Mouse (Mus musculus) midbrain, embryonic 12.5 days (tissue): Measurements from ENCODE around the gene B3gnt2. TPM values are rescaled to one million over a fixed set of nuclear protein-coding genes. Genes with fewer than 3 reads are reported as not detected.
"Not testable (repeated sequence)": the region's sequence is repeated elsewhere in the genome, so short reads cannot be mapped to it uniquely, and the experiment has no call there.

Experiments
- ATAC-seq: fragments of 200-750 bp; cut with Nextera tagmentation; 2 replicates; pipeline ENCODE4 v1.8.0; 2017; ENCODE audit warnings: low read depth, moderate TSS enrichment, moderate library complexity; ENCODE audit not compliant: low FRiP score
- H3K27ac ChIP-seq: fragments of 300-500 bp; sonication (generic); replicated peaks from 2 replicates; pipeline ENCODE4 v1.5.1; 2016; ENCODE audit warnings: mild to moderate bottlenecking
- H3K27me3 ChIP-seq: fragments of 300-500 bp; sonication (generic); 2 replicates; pipeline ENCODE4 v1.6.1; 2016; ENCODE audit warnings: mild to moderate bottlenecking
- H3K36me3 ChIP-seq: fragments of 300-500 bp; sonication (generic); 2 replicates; pipeline ENCODE4 v1.6.1; 2016
- H3K4me1 ChIP-seq: fragments of 300-500 bp; sonication (generic); 2 replicates; pipeline ENCODE4 v1.6.1; 2016
- H3K4me2 ChIP-seq: fragments of 300-500 bp; sonication (generic); replicated peaks from 2 replicates; pipeline ENCODE4 v1.6.1; 2016; ENCODE audit warnings: mild to moderate bottlenecking, moderate library complexity
- H3K4me3 ChIP-seq: fragments of 300-500 bp; sonication (generic); 2 replicates; pipeline ENCODE4 v1.5.1; 2016; ENCODE audit warnings: mild to moderate bottlenecking
- H3K9ac ChIP-seq: fragments of 300-500 bp; sonication (generic); replicated peaks from 2 replicates; pipeline ENCODE4 v1.6.1; 2016; ENCODE audit warnings: mild to moderate bottlenecking, moderate library complexity
- H3K9me3 ChIP-seq: fragments of 300-500 bp; sonication (generic); 2 replicates; pipeline ENCODE4 v1.6.1; 2016; ENCODE audit warnings: mild to moderate bottlenecking
- WGBS: fragments of 180-500 bp; shearing (Covaris S2); methylation state at CpG from one replicate; pipeline ENCODE4 v1.1.7; 2016; 5-methylcytosine and 5-hydroxymethylcytosine counted together
- polyA plus RNA-seq: library from polyadenylated mRNA; unstranded; fragments of >200 nt; fragmentation: Nextera tagmentation; extraction: Ambion mirVana; gene quantifications from 2 replicates; pipeline ENCODE4 v1.2.1, GENCODE M21; 2016

Gene B3gnt2
- polyA plus RNA-seq, 1 experiment from 2014 or later, result 2.6 TPM

DNA sequence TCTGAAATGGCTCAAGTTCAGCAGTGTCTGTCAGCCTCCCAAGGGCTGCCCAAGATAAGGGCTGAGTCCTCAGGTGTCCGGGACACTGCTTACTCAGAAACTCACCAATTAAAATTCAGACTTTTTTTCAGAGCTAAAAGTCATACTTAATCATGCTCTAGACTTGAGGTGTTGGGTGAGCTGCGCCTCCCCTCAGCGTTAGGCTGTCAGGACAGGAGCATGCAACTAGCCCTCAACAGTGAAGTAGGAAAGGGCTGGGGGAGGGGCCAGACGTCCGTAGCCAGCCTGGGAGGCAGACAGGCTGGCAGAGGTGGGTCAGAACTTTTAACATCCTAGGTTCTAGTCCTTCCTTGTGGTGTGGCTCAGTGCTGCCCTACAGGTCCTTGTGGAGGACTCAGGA lies 108.2 kb downstream of the B3gnt2 start:
- WGBS, result 54% methylated on average over 5 of the region's 5 CpGs
- no peaks in the 10 kb centered on the region for H3K9me3 ChIP-seq

DNA sequence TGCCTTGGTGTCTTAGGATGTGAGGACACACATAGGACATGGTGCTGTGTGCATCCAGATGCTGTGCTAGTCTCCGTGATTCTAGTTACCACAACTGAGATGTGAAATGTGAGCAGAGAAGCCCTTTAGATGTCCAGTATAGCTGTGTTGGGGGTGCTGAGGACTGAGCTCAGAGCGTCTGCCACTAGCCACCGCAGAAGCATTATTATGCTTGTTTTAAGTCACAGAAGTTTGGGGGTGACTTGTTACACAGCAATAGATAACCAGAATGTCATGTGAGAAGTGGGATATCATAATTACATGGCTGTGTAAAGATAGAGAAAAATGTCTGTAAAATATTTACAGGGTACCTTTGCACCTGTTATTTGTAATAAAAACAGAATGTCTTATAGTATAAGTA lies 109.2 kb downstream of the B3gnt2 start:
- Histone ChIP-seq H3K27me3 (no peaks in the 10 kb centered on the region), H3K36me3 (no peaks in the 10 kb centered on the region), H3K4me2 (no peak overlapping the region), H3K9ac (no peak overlapping the region), H3K4me3 (no peak overlapping the region), H3K27ac (no peak overlapping the region), H3K4me1 (no peaks in the 10 kb centered on the region), H3K9me3 (no peaks in the 10 kb centered on the region)
- no peak for ATAC-seq
- WGBS, result 93% methylated on average over 3 of the region's 3 CpGs

More for the DNA sequence above, 108.2 kb downstream of the B3gnt2 start:
- H3K9ac ChIP-seq, result no peak overlapping the region
- no peak overlapping the region for H3K4me2 ChIP-seq
- H3K36me3 ChIP-seq, result no peaks in the 10 kb centered on the region
- no peaks in the 10 kb centered on the region for H3K27me3 ChIP-seq
- no peaks in the 10 kb centered on the region for H3K4me1 ChIP-seq
- no peak overlapping the region for H3K27ac ChIP-seq
- no peak overlapping the region for H3K4me3 ChIP-seq
- ATAC-seq, result no peak

DNA sequence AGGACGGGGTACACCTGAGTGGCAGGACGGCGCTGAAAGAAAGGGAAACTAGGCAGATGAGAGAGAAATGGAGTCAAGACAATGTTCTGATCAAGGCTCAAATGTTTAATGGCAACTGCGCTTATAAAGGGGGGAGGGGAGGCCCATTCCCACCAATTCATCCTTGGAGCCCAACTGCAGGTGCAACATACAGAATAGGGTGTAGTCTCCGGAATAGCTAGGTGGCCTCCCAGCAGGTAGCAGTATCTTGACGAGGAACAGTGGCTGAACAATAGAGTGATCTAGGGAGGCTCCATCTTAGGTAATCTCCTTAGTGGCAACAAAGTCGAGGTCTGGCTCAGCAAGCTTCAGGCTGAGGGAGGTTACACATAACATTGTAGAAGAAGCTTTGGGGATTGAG lies 113.4 kb downstream of the B3gnt2 start:
- H3K4me3 ChIP-seq, result no peak overlapping the region
- no peak overlapping the region for H3K27ac ChIP-seq
- H3K4me2 ChIP-seq, result no peak overlapping the region
- no peaks in the 10 kb centered on the region for H3K36me3 ChIP-seq
- H3K9me3 ChIP-seq, result peaks cover 7% of the 10 kb centered on the region; the same call in 1 of the 2 replicates
- WGBS, result 71% methylated on average over 7 of the region's 7 CpGs
- ATAC-seq, result no peak
- H3K27me3 ChIP-seq, result no peaks in the 10 kb centered on the region
- H3K9ac ChIP-seq, result no peak overlapping the region
- H3K4me1 ChIP-seq, result 0 out of 2 replicates have a peak, but pooled peaks cover 2% of the 10 kb centered on the region

DNA sequence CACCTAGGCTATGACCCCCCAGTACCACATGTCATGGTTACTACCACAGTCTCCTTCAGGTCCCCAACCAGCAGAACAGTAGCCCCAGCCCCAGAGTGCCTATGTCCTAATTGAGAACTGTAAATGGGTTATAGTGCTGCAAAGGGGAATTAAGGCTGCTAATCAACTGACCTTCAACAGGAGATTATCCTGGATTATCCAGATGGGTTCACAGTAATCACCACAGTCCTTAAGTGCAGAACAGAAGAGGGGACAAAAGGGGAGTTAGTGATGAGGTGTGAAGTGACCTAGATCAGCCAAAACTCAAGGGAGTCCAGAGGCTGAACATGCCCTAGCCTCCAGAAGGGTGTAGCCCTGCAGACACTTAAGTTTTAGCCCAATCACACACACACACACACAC lies 115.4 kb downstream of the B3gnt2 start:
- peaks cover 7% of the 10 kb centered on the region; the same call in 1 of the 2 replicates for H3K9me3 ChIP-seq
- H3K27ac ChIP-seq, result no peak overlapping the region
- no peaks in the 10 kb centered on the region for H3K36me3 ChIP-seq
- peaks cover 7% of the 10 kb centered on the region; the same call in 1 of the 2 replicates for H3K27me3 ChIP-seq
- H3K4me2 ChIP-seq, result no peak overlapping the region
- H3K4me1 ChIP-seq, result peaks cover 13% of the 10 kb centered on the region
- no peak for ATAC-seq
- H3K9ac ChIP-seq, result no peak overlapping the region
- H3K4me3 ChIP-seq, result no peak overlapping the region

DNA sequence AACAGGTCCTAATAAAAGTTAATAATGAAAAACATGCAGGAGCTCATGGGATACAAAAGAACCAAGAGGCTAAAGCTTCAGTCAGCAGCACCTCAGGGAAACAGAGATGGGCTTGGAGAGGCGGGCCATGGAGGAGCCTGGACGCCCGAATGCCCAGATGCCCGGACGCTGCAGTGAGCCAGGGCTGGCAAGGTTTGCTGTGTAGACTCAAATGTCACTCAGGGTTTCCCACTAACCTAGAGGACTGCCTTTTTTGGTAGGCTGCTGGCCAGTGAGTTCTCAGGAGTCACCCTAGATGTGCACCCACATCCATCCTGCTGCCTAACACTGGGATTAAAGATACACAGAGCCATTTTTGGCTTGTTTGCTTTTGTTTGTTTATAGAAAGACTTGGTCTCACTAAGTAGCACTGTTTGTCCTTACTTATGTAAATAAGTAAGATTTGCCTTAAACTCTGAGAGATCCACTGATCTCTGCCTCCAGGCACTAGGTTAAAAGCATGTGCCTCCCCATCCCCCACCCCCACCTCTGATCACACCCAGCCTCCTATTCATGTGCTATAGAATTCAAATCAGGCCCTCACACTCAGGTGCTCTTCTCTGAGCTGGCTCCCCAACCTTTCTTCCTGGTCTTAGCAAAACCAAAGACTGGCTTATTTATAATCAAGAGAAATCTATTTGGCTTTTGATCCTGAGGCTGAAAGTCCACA lies 117.0 kb downstream of the B3gnt2 start:
- Histone ChIP-seq H3K9me3 (peaks cover 7% of the 10 kb centered on the region; the same call in 1 of the 2 replicates), H3K4me3 (no peak overlapping the region), H3K9ac (no peak overlapping the region), H3K4me1 (peaks cover 13% of the 10 kb centered on the region), H3K27ac (no peak overlapping the region), H3K4me2 (no peak overlapping the region), H3K36me3 (no peaks in the 10 kb centered on the region), H3K27me3 (peaks cover 15% of the 10 kb centered on the region; the same call in 1 of the 2 replicates)
- no peak for ATAC-seq
- 89% methylated on average over 5 of the region's 5 CpGs for WGBS

DNA sequence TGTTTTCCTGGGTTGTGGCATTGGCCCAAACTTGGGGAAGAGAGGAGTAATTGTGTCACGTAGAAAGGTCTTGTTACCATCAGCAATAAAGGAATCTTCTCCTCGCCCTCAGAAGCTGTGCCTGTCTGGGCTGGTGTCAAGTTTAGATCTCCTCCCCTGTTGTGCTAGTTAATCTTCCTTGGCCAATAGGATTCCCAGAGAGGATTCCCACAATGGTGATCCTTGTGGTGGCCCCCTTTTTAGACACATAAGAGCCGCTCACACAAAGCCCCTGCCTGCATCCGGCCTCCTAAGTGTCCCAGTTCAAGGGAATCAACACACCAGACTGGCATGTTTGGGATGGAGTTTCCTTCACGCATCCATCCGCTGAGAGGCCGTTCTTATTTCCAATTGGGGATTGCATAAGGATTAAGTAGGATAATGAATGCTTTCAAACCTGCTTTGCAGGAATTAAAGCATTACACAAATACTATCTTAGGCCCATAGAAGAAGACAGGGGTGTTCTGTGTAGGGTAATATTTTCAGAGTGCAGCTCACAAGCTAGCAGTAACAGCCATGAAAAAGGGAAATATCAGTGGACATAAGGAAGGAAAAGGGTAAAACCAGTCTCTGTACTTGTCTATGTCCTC lies 118.6 kb downstream of the B3gnt2 start:
- ATAC-seq, result peak; percentile 63
- 8% methylated on average over 7 of the region's 7 CpGs for WGBS
- Histone ChIP-seq H3K4me3 (no peak overlapping the region), H3K27me3 (peaks cover 15% of the 10 kb centered on the region; the same call in 1 of the 2 replicates), H3K36me3 (no peaks in the 10 kb centered on the region), H3K9me3 (peaks cover 7% of the 10 kb centered on the region; the same call in 1 of the 2 replicates), H3K27ac (0 out of 2 replicates have a peak overlapping the region, but pooled peaks have one; percentile 0), H3K9ac (no peak overlapping the region), H3K4me2 (no peak overlapping the region; the same call in 1 of the 2 replicates), H3K4me1 (peaks cover 13% of the 10 kb centered on the region)

DNA sequence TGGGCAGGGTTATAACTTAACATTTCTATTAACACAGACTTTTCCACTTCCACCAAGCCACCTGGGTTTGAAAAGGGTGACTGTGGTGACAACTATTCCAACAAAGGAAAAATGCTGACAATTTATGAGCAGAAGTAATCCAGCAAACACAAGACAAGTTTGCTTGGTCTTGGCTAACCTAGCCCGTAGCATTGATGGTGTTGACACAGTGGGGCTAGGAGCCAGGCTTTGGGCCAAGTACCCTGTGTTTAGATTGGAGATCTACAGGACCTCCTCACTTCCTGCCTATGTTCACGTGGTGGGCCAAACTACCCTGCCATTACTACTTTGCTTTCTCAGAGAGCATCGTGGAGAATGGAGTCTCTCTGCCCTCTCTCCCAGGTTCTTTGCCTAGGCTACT lies 119.3 kb downstream of the B3gnt2 start:
- Histone ChIP-seq H3K4me2 (no peak overlapping the region), H3K27me3 (peaks cover 15% of the 10 kb centered on the region; the same call in 1 of the 2 replicates), H3K4me1 (peaks cover 13% of the 10 kb centered on the region), H3K36me3 (no peaks in the 10 kb centered on the region), H3K9ac (no peak overlapping the region), H3K9me3 (peaks cover 7% of the 10 kb centered on the region; the same call in 1 of the 2 replicates), H3K27ac (no peak overlapping the region), H3K4me3 (no peak overlapping the region)
- ATAC-seq, result no peak
- WGBS, result 75% methylated on average over 3 of the region's 3 CpGs

DNA sequence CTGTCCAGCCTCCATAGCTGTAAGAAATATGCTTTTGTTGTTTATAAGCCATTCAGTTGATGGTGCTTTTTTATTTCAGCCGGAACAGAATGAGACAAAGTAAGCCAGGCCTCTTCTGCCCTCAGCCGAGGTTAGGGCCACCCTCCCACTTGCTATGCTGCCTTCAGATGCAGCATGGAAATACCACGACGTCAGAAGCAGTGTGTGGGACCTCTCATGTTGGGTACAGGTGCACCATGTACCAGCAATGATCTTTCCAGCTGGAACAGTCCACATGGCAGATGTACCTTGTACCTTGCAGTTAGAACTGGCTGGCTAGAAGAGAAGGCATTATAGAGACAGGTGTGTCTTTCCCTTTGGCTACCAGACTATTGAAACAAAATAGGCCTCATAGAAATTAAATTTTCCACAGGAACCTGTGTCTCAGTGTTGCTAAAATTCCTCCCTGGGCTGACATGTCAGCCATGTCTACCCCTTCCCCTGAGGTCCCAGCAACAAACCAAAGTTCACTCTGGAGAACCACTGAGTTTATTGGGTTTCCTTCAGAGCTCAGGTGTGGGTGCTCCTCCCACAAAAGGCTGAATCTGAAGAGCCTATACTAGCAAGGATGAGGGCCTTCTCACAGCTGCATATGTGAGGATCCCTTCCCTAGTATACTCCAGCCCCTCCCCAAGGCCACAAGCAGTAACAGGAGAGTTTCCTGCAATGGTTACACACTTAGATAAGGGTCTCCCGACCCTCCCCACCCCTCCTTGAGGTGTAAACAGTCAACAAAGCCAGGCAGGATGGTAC lies 121.1 kb downstream of the B3gnt2 start:
- no peak overlapping the region for H3K4me3 ChIP-seq
- 87% methylated on average over 5 of the region's 5 CpGs for WGBS
- H3K4me2 ChIP-seq, result no peak overlapping the region
- ATAC-seq, result no peak
- no peak overlapping the region for H3K27ac ChIP-seq
- H3K9me3 ChIP-seq, result no peaks in the 10 kb centered on the region
- H3K4me1 ChIP-seq, result peaks cover 13% of the 10 kb centered on the region
- no peak overlapping the region for H3K9ac ChIP-seq
- peaks cover 15% of the 10 kb centered on the region; the same call in 1 of the 2 replicates for H3K27me3 ChIP-seq
- no peaks in the 10 kb centered on the region for H3K36me3 ChIP-seq

DNA sequence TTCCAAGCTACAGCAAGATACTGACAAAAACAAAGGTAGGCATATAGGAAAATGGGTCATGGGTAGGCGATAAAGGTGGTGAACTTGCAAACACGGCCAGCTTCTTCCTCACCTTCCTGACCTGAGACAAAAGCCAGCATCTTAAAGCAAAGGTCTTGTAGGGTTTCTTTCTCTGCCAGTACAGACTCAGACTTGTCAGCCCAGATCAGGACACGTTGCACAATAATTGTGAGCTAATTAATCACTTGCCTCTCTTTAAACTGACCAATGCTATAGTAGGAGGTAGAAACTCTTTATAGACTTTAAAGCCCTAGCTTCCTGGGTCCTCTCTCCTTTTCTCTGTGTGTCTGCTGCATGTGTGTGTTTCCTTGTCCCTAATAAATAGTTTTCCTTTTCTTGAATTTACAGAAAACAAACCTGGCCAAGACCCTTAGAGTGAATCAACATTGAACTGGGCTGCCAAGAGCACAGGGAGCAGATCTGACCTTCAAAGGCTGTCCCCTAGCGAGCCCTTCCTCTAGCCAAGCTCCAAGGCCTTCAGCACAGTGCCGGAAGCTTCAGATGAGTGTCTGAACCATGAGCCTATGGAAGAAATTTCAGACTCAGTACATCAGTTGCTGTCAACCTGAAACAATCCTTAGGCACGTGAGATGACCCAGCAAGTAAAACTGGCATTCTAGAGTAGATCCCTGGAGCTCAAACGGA lies 124.1 kb downstream of the B3gnt2 start:
- Histone ChIP-seq H3K4me1 (peaks cover 3% of the 10 kb centered on the region), H3K9me3 (no peaks in the 10 kb centered on the region), H3K4me2 (no peak overlapping the region), H3K27me3 (peaks cover 15% of the 10 kb centered on the region; the same call in 1 of the 2 replicates), H3K9ac (no peak overlapping the region), H3K4me3 (no peak overlapping the region), H3K27ac (no peak overlapping the region), H3K36me3 (no peaks in the 10 kb centered on the region)
- no peak for ATAC-seq
- WGBS, result 86% methylated on average over 7 of the region's 7 CpGs

DNA sequence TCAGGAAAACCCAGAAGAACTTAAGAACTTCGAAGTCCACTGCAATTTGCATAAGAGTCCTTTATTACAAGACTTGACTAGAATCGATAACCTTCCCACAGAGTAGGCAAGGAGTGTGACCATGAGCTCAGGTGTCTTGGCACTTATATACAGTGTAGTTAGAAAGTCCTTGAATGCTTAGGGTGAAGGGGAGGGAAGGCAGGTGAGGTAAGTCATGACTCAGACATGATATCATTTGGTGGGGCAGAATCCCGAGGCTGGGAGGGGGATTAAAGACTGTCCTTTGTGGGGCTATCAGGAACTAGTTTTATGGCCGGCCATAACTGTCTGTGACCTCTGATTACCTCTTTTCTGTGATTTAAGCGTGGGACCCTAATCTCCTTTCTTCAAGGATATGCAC lies 125.6 kb downstream of the B3gnt2 start:
- not testable (repeated sequence) for H3K36me3 ChIP-seq
- 82% methylated on average over 5 of the region's 5 CpGs for WGBS

DNA sequence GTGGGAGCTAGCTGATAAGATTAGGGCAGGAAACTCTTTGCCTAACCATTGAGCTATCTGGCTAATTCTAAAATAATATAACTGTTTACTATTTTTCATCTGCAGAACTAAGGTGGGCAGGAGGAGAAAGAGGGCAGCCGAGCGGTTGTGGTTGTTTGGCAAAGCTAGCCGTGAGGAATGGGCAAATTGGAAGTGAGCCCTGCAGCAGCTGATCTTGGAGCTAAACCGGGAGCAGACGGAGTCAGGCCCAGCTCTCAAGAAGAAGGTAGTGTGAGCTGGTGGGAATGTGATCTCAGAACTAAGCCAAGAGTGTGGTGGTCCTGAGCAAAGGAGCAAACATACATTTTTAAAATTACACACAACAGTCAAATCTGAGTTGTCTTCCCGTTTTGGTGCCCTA lies 126.8 kb downstream of the B3gnt2 start:
- no peak overlapping the region for H3K4me3 ChIP-seq
- no peaks in the 10 kb centered on the region for H3K4me1 ChIP-seq
- no peak overlapping the region for H3K9ac ChIP-seq
- no peak overlapping the region for H3K27ac ChIP-seq
- H3K36me3 ChIP-seq, result no peaks in the 10 kb centered on the region
- no peaks in the 10 kb centered on the region for H3K9me3 ChIP-seq
- H3K27me3 ChIP-seq, result no peaks in the 10 kb centered on the region
- WGBS, result 100% methylated on average over 6 of the region's 6 CpGs
- no peak overlapping the region for H3K4me2 ChIP-seq
- no peak for ATAC-seq

More for the DNA sequence above, 125.6 kb downstream of the B3gnt2 start:
- H3K4me1 ChIP-seq, H3K4me3 ChIP-seq, ATAC-seq, H3K9me3 ChIP-seq, H3K9ac ChIP-seq, H3K4me2 ChIP-seq, H3K27me3 ChIP-seq, H3K27ac ChIP-seq: not testable (repeated sequence)
